In genomic region chr3:119362392-119362791, GRCm38 (mm10) we compare ENCODE assay signal across 17 mouse cellular contexts.
A peak's percentile ranks its signal among the peaks of the same experiment; 100 is the strongest.
DNase-seq lines count a peak whose midpoint lies in the region; ATAC-seq and TF ChIP-seq lines count a peak whose summit lies in the region.
"Had no signal": no experiment of that assay in that cellular context is flagged by ENCODE, and none has a peak within 500 bp of the region (broad histone marks: within the 10 kb centered on the region; RNA-seq: fewer than 3 reads in every experiment).

No protein-coding gene starts in this region.

- WGBS in forebrain, embryonic 10.5 days: 72% methylated on average over 3 of the region's 3 CpGs
- 10% methylated on average over 3 of the region's 3 CpGs for WGBS in forebrain, embryonic 14.5 days
- WGBS in midbrain, embryonic 13.5 days: 44% methylated on average over 3 of the region's 3 CpGs

- peak overlapping the region; percentile 37; the same call in 1 of the 2 replicates for H3K4me3 ChIP-seq in layer of hippocampus, adult 2 months
- H3K4me3 ChIP-seq in forebrain, embryonic 10.5 days: no peak overlapping the region
- H3K4me3 ChIP-seq in forebrain, embryonic 14.5 days (ENCODE audit: low read depth, low read length): no peak overlapping the region
- no peak overlapping the region for H3K4me3 ChIP-seq in midbrain, embryonic 13.5 days (replicated peaks)
- H3K4me3 ChIP-seq: left cerebral cortex, adult 2 months had no signal

- no peak overlapping the region for H3K9ac ChIP-seq in forebrain, embryonic 14.5 days (ENCODE audit: low read length)
- no peak overlapping the region for H3K9ac ChIP-seq in midbrain, embryonic 13.5 days (replicated peaks)

- H3K9me3 ChIP-seq in forebrain, embryonic 10.5 days: no peaks in the 10 kb centered on the region
- H3K9me3 ChIP-seq in forebrain, embryonic 14.5 days (replicated peaks; ENCODE audit: control insufficient read depth, low read length): no peaks in the 10 kb centered on the region
- H3K9me3 ChIP-seq in midbrain, embryonic 13.5 days: no peaks in the 10 kb centered on the region

- peaks cover 27% of the 10 kb centered on the region for H3K4me1 ChIP-seq in forebrain, embryonic 10.5 days
- peaks cover 8% of the 10 kb centered on the region; the same call in 1 of the 2 replicates for H3K4me1 ChIP-seq in forebrain, embryonic 14.5 days (ENCODE audit: control insufficient read depth, insufficient read depth, low read length)
- H3K4me1 ChIP-seq in midbrain, embryonic 13.5 days (replicated peaks): peaks cover 19% of the 10 kb centered on the region; the same call in 1 of the 2 replicates

- peak; percentile 47; the same call in 1 of the 2 replicates for ATAC-seq in forebrain, embryonic 14.5 days
- ATAC-seq in midbrain, embryonic 13.5 days: peak; percentile 63; the same call in 1 of the 2 replicates
- ATAC-seq: inflammation-experienced regulatory T-cells, adult 6 months; lung, postnatal 0 days had no signal

- DNase-seq in layer of hippocampus, adult 2 months (ENCODE audit: low spot score in 2 of 2): no peak
- no peak for DNase-seq in layer of hippocampus, adult 8-10 months (ENCODE audit: low spot score in 2 of 2)
- no peak for DNase-seq in forebrain, embryonic 10.5 days (ENCODE audit: extremely low spot score, low spot score)
- DNase-seq in forebrain, embryonic 14.5 days (ENCODE audit: low spot score): no peak
- no peak for DNase-seq in thymus, postnatal 36 days
- no peak for DNase-seq in embryo, embryonic 11 days
- no peak for DNase-seq in retina, embryonic 14.5 days (ENCODE audit: low spot score)
- DNase-seq: adrenal gland, adult 8-10 months; cerebellum, adult 11-12 months; cerebellum, postnatal 10 days; kidney, adult 18-20 months; kidney, postnatal 4 days; thymus, postnatal 4 days had no signal

- TF ChIP-seq CTCF in layer of hippocampus, adult 2 months (conservative IDR thresholded peaks at IDR 0.05): no peak

- H3K4me2 ChIP-seq in forebrain, embryonic 14.5 days (ENCODE audit: low read length): peak overlapping the region; percentile 15; the same call in 1 of the 2 replicates
- H3K4me2 ChIP-seq in midbrain, embryonic 13.5 days (replicated peaks): no peak overlapping the region

- peak overlapping the region; percentile 56; the same call in 1 of the 2 replicates for H3K27ac ChIP-seq in layer of hippocampus, adult 2 months
- peak overlapping the region; percentile 62 for H3K27ac ChIP-seq in forebrain, embryonic 10.5 days
- peak overlapping the region; percentile 44; the same call in 1 of the 2 replicates for H3K27ac ChIP-seq in forebrain, embryonic 14.5 days (ENCODE audit: low read depth, low read length)
- H3K27ac ChIP-seq in midbrain, embryonic 13.5 days: peak overlapping the region; percentile 61; the same call in 1 of the 2 replicates
- H3K27ac ChIP-seq: left cerebral cortex, adult 2 months had no signal

- H3K36me3 ChIP-seq in forebrain, embryonic 10.5 days (replicated peaks): no peaks in the 10 kb centered on the region
- no peaks in the 10 kb centered on the region for H3K36me3 ChIP-seq in forebrain, embryonic 14.5 days (ENCODE audit: control insufficient read depth, insufficient read depth, low read length)
- H3K36me3 ChIP-seq in midbrain, embryonic 13.5 days: no peaks in the 10 kb centered on the region

- no peaks in the 10 kb centered on the region for H3K27me3 ChIP-seq in forebrain, embryonic 10.5 days (ENCODE audit: poor library complexity, severe bottlenecking)
- no peaks in the 10 kb centered on the region for H3K27me3 ChIP-seq in forebrain, embryonic 14.5 days (replicated peaks; ENCODE audit: control insufficient read depth, insufficient read depth, low read length)
- 0 out of 2 replicates have a peak, but pooled peaks cover 3% of the 10 kb centered on the region for H3K27me3 ChIP-seq in midbrain, embryonic 13.5 days
